Mouse (Mus musculus) frontal cortex, adult (tissue): ENCODE data around the gene Selp.

ENCODE experiments used
- ATAC-seq: cut with Nextera tagmentation; 2 replicates; pipeline ENCODE4 v1.9.2; 2017; ENCODE audit warnings: mild to moderate bottlenecking, moderate library complexity, mixed read lengths; ENCODE audit not compliant: low TSS enrichment

The Selp gene

GRCm38 (mm10) chr1:164178429-164178828, 63.4 kb downstream of the Selp start:
- ATAC-seq = peak; percentile 52; the same call in 1 of the 2 replicates

- ATAC-seq = peak; percentile 92
Observed at GRCm38 (mm10) chr1:164184142-164184870, 69.2 kb downstream of the Selp start.

- no peak for ATAC-seq
Observed at GRCm38 (mm10) chr1:164184871-164185223, 69.8 kb downstream of the Selp start.

GRCm38 (mm10) chr1:164185316-164185715, 70.3 kb downstream of the Selp start:
- ATAC-seq = no peak

GRCm38 (mm10) chr1:164187002-164187560, 72.0 kb downstream of the Selp start:
- ATAC-seq = no peak

GRCm38 (mm10) chr1:164199551-164199950, 84.5 kb downstream of the Selp start:
- ATAC-seq = no peak
